Mouse (Mus musculus) layer of hippocampus, postnatal 25 days (tissue): Measurements from ENCODE around the gene Sf1. TPM values are rescaled to one million over a fixed set of nuclear protein-coding genes. Genes with fewer than 3 reads are reported as not detected.

Experiments used
- DNase-seq, 2 experiments: peaks; one replicate each; pipeline ENCODE4 v3.0.0; 2022; ENCODE audit warnings: mixed read lengths in 2 of 2, low spot score in 1 of 2; ENCODE audit errors: extremely low spot score in 1 of 2
- total RNA-seq, 2 experiments: library from RNA; stranded (reverse); gene quantifications; 2 replicates each; pipeline ENCODE4 v1.2.3; 2021

The Sf1 gene
- total RNA-seq, 2 experiments from 2014 or later = 180 to 215 TPM

DNA sequence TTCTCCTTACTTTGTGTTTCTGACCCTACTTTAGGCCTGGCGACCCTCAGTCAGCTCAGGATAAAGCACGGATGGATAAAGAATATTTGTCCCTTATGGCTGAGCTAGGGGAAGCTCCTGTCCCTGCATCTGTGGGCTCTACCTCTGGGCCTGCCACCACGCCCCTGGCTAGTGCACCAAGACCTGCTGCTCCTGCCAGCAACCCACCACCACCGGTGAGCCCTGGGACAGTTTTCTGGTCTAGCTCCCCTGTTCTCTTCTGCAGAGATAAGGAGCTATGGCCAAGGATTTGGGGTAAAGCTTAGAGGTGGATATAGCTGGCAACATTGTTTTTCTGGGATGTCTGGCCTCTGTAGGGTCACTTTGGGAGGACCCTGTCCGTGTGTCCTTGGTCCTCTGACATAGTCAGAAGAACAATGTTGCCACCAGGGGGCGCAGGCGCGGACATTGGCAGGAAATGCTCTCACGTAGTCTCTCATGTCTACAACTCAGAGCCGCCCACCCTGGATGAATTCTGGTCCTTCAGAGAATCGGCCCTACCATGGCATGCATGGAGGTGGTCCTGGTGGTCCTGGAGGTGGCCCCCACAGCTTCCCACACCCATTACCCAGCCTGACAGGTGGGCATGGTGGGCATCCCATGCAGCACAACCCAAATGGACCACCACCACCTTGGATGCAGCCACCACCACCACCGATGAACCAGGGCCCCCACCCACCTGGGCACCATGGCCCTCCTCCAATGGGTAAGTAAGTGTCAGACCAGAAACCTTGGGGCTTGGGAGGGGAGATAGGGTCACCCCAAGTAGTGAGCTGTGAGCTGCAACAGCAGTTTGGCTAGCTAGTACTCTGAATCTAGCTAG is 10.3 kb downstream of the Sf1 start:
- DNase-seq = peak; percentile 69 to 94

DNA sequence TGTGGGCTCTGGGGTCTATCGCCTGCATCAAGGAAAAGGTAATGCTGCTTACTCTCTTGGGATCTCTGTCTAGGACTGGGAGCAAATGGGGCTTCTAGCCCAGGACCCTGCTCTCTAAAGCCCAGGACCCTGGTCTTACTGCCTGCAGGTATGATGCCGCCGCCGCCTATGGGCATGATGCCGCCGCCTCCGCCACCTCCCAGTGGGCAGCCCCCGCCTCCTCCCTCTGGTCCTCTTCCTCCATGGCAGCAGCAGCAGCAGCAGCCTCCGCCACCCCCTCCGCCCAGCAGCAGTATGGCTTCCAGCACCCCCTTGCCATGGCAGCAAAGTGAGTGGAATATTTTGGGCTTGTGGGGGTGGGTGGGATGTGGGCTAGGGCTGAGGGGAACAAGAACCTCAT is 11.1 kb downstream of the Sf1 start:
- no peak for DNase-seq

DNA sequence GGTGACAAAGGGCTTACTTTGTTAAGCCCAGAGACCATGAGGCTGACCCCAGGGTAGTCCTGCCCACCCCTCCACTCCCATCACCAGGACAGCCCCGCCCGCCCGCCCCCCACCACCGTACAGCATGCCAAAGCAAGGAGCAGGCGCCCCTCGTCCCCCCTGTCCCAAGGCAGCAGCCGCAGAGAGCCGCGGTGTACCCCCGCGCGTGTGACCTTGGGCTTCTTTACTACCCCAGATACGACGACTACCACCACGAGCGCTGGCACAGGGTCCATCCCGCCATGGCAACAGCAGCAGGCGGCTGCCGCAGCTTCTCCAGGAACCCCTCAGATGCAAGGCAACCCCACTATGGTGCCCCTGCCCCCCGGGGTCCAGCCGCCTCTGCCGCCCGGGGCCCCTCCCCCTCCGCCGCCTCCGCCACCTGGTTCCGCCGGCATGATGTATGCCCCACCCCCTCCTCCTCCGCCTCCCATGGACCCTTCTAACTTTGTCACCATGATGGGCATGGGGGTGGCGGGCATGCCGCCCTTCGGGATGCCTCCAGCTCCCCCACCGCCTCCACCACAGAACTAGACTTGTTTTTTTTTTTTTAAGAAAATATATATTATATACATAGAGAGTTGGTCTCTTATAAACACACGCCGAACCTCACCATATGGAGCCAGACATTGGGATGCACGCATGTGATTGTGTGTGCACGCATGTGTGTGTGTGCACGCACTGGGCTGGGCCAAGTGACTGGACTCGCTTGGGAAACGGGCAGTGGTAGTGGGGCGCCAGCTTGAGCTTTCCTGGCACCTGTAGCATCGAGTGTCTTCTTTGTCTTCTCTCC is 12.1 kb downstream of the Sf1 start:
- DNase-seq = no peak

DNA sequence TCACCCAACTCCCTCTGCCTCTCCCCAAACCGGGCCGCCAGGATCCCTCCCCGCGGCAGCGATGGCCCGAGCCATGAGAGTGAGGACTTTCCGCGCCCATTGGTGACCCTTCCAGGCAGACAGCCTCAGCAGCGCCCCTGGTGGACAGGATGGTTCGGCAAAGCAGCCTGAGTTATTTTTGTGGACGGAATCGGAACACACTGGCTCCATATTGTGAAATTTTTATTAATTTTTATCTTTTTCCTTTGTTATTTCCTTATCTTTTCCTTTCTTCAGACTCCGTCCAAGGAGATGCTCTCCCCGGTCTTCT is 12.7 kb downstream of the Sf1 start:
- peak in 1 of 2 experiments; percentile 76 for DNase-seq

DNA sequence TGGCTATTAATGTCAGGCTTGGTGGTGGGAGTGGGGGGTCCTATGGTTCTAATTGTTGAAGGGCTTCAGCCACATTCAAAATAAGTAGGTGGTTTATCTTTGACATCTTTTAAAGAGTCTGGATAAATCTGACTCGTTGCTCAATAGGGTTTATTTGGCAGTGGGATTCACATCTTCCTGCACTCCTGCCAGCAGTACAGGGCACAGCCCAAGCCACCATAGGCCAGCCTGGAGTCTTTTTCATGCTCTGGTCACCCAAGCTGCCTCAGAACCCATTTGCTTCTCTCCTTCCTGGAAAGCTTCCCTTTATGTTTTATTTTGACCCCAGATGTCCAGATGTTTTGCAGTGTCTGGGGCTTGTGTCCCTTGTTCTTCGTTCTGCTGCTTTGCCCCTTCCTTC is 13.2 kb downstream of the Sf1 start:
- no peak for DNase-seq

GRCm38 (mm10) chr19:6377327-6378040 is 14.0 kb downstream of the Sf1 start:
- no peak for DNase-seq

GRCm38 (mm10) chr19:6380411-6381166 is 17.1 kb downstream of the Sf1 start:
- no peak for DNase-seq

DNA sequence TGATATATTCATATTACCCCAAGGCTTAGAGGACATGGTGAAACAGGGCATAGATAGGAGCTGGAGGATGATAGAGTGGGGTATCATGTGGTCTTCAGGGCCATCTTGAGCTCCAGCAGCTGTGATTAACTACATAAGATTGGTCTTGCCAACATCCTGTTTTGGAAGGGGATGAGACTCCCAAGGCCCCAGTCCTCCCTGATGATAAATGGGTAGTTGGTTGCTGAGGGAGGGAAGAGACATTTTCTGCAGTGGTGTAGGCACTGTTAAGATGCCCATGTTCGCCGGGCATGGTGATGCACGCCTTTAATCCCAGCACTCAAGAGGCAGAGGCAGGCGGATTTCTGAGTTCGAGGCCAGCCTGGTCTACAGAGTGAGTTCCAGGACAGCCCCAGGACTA is 17.7 kb downstream of the Sf1 start:
- no peak for DNase-seq

DNA sequence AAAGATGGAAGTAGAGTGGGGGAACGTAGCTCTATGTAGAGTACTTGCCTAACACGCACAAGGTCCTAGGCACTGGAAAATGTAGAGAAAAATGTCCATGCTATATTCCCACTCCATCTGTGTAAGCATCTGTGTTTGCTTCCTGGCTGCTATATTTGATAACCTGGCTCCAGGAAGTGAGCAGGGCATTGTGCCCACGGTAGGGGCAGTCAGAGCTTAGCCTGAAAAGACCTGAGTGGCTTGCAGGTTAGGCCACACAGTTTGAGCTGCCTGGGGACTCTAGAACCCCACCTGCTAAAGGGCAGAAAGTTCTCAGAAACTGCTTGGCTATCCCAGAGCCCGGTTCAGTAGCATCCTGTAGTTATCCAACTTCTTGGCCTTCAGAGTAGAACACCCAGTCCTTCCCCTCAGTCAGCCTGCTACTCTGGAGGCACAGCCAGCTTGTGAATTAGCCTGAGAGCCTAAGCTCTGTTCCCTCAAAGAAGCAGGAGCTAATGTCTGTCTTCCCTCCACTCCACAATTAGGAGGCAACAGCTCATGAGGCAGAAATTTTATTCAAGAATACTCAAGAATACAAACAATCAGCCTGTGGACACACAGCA is 18.9 kb downstream of the Sf1 start:
- no peak for DNase-seq

DNA sequence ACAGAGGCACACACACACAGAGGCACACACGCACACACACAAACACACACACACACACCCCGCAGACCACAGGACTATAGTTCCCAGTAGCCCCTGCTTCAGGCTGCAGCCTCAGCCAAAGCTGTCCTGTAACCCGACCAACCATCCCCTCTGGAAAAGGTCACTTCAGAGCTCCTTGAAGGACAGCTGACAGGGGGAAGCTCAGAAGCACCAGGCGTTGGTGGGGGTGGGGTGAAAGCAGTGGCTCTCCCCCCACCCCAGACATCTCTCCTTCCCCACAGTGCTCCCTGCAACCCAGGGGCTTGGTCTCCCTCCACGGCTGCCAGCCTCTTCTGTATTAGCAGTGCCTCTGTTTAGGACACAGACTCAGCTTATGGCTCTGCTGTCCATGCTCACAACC is 20.0 kb downstream of the Sf1 start:
- no peak for DNase-seq

GRCm38 (mm10) chr19:6384128-6384527 is 20.6 kb downstream of the Sf1 start, which contains the start of gene Pygm:
TSS of gene Pygm (plus strand) at chr19:6384399.
- DNase-seq = no peak

- DNase-seq = no peak
Measured at GRCm38 (mm10) chr19:6384954-6385353, 21.5 kb downstream of the Sf1 start.

DNA sequence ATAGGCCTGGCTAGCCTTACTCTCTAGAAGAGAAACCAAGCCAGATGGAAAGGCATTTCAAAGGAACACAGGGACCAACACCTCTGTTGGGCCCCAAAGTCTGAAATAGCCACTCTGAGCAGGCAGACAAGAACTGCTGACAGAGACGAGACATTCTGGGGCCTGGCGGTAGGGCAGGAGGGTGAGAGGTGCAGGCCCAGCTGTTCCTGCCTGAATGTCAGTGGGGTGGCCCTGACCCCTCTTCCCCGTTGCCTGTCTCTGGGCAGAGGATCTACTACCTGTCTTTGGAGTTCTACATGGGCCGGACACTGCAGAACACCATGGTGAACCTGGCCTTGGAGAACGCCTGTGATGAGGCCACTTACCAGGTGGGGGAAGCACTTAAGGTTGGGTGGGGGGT is 21.9 kb downstream of the Sf1 start:
- no peak for DNase-seq

GRCm38 (mm10) chr19:6385821-6386220 is 22.3 kb downstream of the Sf1 start:
- no peak for DNase-seq

- DNase-seq = no peak
Measured at GRCm38 (mm10) chr19:6386234-6386633, 22.7 kb downstream of the Sf1 start.

GRCm38 (mm10) chr19:6388006-6388405 is 24.5 kb downstream of the Sf1 start:
- DNase-seq = no peak

GRCm38 (mm10) chr19:6389803-6390202 is 26.3 kb downstream of the Sf1 start:
- no peak for DNase-seq

DNA sequence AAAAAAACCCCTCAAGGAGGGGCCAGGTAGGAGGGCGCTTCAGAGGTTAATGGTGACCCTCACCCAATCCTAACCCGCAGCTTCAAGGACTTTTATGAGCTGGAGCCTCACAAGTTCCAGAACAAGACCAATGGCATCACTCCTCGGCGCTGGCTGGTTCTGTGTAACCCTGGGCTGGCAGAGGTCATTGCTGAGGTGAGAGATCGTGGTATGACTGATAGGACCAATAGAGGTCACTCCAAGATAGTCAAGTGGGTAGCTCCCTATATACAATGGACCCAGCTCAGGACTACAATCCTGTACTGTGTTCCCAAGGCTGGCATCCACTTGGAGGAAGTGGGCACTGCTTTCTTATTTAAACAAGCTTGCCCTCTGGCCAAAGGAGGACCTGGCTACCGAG is 26.8 kb downstream of the Sf1 start:
- DNase-seq = no peak

GRCm38 (mm10) chr19:6392743-6393393 is 29.4 kb downstream of the Sf1 start:
- no peak for DNase-seq
